Mouse (Mus musculus) hindbrain, embryonic 14.5 days (tissue): ENCODE measurements around the gene Pcnx3. TPM values are rescaled to one million over a fixed set of nuclear protein-coding genes. Genes with fewer than 3 reads are reported as not detected.

Experiments
- ATAC-seq: fragments of 200-750 bp; cut with Nextera tagmentation; 2 replicates; pipeline ENCODE4 v1.8.0; 2017; ENCODE audit warnings: moderate number of reproducible peaks, mild to moderate bottlenecking, moderate TSS enrichment, moderate library complexity; ENCODE audit not compliant: low FRiP score
- DNase-seq: peaks from one replicate; pipeline ENCODE4 v3.0.0-alpha.2; 2015; ENCODE audit warnings: low spot score
- H3K27ac ChIP-seq: fragments of 300-500 bp; sonication (generic); 2 replicates; pipeline ENCODE4 v1.5.1; 2014; ENCODE audit warnings: mild to moderate bottlenecking, moderate library complexity
- H3K27me3 ChIP-seq: fragments of 300-500 bp; sonication (generic); 2 replicates; pipeline ENCODE4 v1.6.1; 2014; ENCODE audit warnings: mild to moderate bottlenecking, low read length, mixed read lengths; ENCODE audit not compliant: control insufficient read depth, insufficient read depth
- H3K36me3 ChIP-seq: fragments of 300-500 bp; sonication (generic); replicated peaks from 2 replicates; pipeline ENCODE4 v1.6.1; 2014; ENCODE audit not compliant: control insufficient read depth, insufficient read depth
- H3K4me1 ChIP-seq: fragments of 300-500 bp; sonication (generic); replicated peaks from 2 replicates; pipeline ENCODE4 v1.6.1; 2014; ENCODE audit warnings: antibody characterized with exemption, low read length, mixed read lengths; ENCODE audit not compliant: control insufficient read depth, insufficient read depth
- H3K4me2 ChIP-seq: fragments of 300-500 bp; sonication (generic); replicated peaks from 2 replicates; pipeline ENCODE4 v1.6.1; 2014; ENCODE audit warnings: mild to moderate bottlenecking, moderate library complexity
- H3K4me3 ChIP-seq: fragments of 300-500 bp; sonication (generic); replicated peaks from 2 replicates; pipeline ENCODE4 v1.5.1; 2014; ENCODE audit warnings: mild to moderate bottlenecking, low read length
- H3K9ac ChIP-seq: fragments of 300-500 bp; sonication (generic); 2 replicates; pipeline ENCODE4 v1.6.1; 2014
- H3K9me3 ChIP-seq: fragments of 300-500 bp; sonication (generic); 2 replicates; pipeline ENCODE4 v1.6.1; 2016; ENCODE audit warnings: low read length; ENCODE audit not compliant: control insufficient read depth
- WGBS: fragments of 180-500 bp; shearing (Covaris S2); extraction: QIAGEN DNeasy Blood & Tissue Kit; methylation state at CpG from one replicate; pipeline ENCODE4 v1.1.7; 2014; 5-methylcytosine and 5-hydroxymethylcytosine counted together
- polyA plus RNA-seq: library from polyadenylated mRNA; unstranded; fragments of >200 nt; fragmentation: Nextera tagmentation; extraction: Ambion mirVana; gene quantifications from 2 replicates; pipeline ENCODE4 v1.2.1, GENCODE M21; 2014

Pcnx3 gene
- polyA plus RNA-seq, 1 experiment from 2014 or later, result 32.1 TPM

GRCm38 (mm10) chr19:5715793-5716688 lies 27.3 kb upstream of the Pcnx3 start:
- Histone ChIP-seq H3K4me1 (peaks cover 14% of the 10 kb centered on the region), H3K36me3 (peaks cover 77% of the 10 kb centered on the region), H3K27ac (no peak overlapping the region), H3K27me3 (no peaks in the 10 kb centered on the region), H3K4me2 (peak overlapping the region; percentile 42), H3K4me3 (peak overlapping the region; percentile 11; the same call in 1 of the 2 replicates), H3K9ac (peak overlapping the region; percentile 35), H3K9me3 (no peaks in the 10 kb centered on the region)
- ATAC-seq (peak; percentile 60; the same call in 1 of the 2 replicates), DNase-seq (peak; percentile 67)
- WGBS, result 19% methylated on average over 43 of the region's 43 CpGs

DNA sequence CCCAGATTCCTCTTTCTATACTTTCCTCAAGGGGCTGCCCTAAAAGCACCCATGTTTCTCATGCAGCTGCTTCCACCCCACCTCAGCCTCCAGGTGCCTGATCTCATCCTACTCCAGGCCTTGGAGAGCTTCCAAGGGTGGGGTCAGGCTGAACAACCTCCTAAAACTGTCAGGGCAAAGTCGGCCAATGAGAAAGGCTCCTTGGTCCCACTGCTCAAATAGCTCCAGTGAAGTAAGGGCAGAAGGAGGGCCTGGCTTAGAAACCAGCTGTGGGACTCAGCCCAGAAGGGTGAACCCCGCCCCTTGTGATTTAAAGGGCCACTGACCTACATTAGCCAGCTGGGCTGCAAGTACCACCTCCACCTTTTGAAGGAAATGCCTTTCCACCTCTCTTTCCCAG lies 25.0 kb upstream of the Pcnx3 start:
- Histone ChIP-seq H3K4me1 (peaks cover 14% of the 10 kb centered on the region), H3K27ac (no peak overlapping the region), H3K4me3 (no peak overlapping the region), H3K9ac (no peak overlapping the region), H3K4me2 (no peak overlapping the region), H3K27me3 (no peaks in the 10 kb centered on the region), H3K36me3 (peaks cover 76% of the 10 kb centered on the region), H3K9me3 (no peaks in the 10 kb centered on the region)
- DNase-seq, result no peak
- no peak for ATAC-seq
- 20% methylated on average over 2 of the region's 2 CpGs for WGBS

GRCm38 (mm10) chr19:5713255-5713654 lies 24.5 kb upstream of the Pcnx3 start:
- Histone ChIP-seq H3K27ac (no peak overlapping the region), H3K4me2 (no peak overlapping the region), H3K4me3 (no peak overlapping the region), H3K9me3 (no peaks in the 10 kb centered on the region), H3K9ac (no peak overlapping the region), H3K36me3 (peaks cover 76% of the 10 kb centered on the region), H3K27me3 (no peaks in the 10 kb centered on the region), H3K4me1 (peaks cover 14% of the 10 kb centered on the region)
- WGBS, result 86% methylated on average over 5 of the region's 5 CpGs
- ATAC-seq (no peak), DNase-seq (no peak)

DNA sequence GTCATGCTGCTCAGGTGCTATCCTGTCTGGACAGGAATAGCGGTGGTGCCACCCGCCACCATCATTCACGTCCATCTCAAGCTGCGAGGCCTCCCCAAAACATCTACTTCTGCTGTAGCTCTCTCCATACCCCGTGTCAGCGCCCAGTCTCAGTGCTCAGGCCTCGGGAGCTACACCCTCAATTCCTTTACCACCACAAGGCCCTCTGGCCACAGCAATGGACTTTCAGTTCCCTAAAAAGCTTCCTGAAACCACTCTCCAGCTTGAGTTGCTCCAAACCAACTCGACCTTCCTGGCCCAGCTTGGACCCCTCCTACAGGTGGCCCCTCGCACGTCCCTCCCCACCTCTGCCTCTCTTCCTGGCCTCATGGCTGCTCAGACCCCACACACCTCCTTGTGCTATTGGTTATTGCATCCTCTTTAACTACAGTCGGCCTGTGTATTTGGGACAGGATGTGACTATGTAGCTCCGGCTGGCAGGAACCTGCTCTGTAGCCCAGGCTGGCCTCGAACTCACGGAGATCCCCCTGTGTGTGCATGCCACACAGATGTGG lies 23.3 kb upstream of the Pcnx3 start:
- H3K4me3 ChIP-seq, result no peak overlapping the region
- no peaks in the 10 kb centered on the region for H3K9me3 ChIP-seq
- ATAC-seq (no peak), DNase-seq (no peak)
- H3K4me1 ChIP-seq, result peaks cover 11% of the 10 kb centered on the region
- no peak overlapping the region for H3K4me2 ChIP-seq
- H3K36me3 ChIP-seq, result peaks cover 77% of the 10 kb centered on the region
- no peak overlapping the region for H3K9ac ChIP-seq
- no peak overlapping the region for H3K27ac ChIP-seq
- H3K27me3 ChIP-seq, result no peaks in the 10 kb centered on the region
- WGBS, result 96% methylated on average over 14 of the region's 14 CpGs

- Histone ChIP-seq H3K9ac (no peak overlapping the region), H3K27ac (no peak overlapping the region), H3K4me1 (peaks cover 4% of the 10 kb centered on the region; the same call in 1 of the 2 replicates), H3K4me2 (no peak overlapping the region), H3K27me3 (no peaks in the 10 kb centered on the region), H3K36me3 (peaks cover 85% of the 10 kb centered on the region), H3K9me3 (no peaks in the 10 kb centered on the region), H3K4me3 (no peak overlapping the region)
- DNase-seq (no peak), ATAC-seq (no peak)
- whole genome bisulfite sequencing, result 8% methylated on average over 3 of the region's 3 CpGs
Measured at GRCm38 (mm10) chr19:5711218-5711617, 22.5 kb upstream of the Pcnx3 start.

- WGBS, result 74% methylated on average over 8 of the region's 8 CpGs
- no peak overlapping the region for H3K9ac ChIP-seq
- no peak overlapping the region for H3K4me3 ChIP-seq
- H3K4me2 ChIP-seq, result no peak overlapping the region
- no peaks in the 10 kb centered on the region for H3K27me3 ChIP-seq
- DNase-seq (no peak), ATAC-seq (no peak)
- no peaks in the 10 kb centered on the region for H3K4me1 ChIP-seq
- H3K27ac ChIP-seq, result no peak overlapping the region
- peaks cover 88% of the 10 kb centered on the region for H3K36me3 ChIP-seq
- H3K9me3 ChIP-seq, result no peaks in the 10 kb centered on the region
Measured at GRCm38 (mm10) chr19:5710581-5710980, 21.9 kb upstream of the Pcnx3 start.

DNA sequence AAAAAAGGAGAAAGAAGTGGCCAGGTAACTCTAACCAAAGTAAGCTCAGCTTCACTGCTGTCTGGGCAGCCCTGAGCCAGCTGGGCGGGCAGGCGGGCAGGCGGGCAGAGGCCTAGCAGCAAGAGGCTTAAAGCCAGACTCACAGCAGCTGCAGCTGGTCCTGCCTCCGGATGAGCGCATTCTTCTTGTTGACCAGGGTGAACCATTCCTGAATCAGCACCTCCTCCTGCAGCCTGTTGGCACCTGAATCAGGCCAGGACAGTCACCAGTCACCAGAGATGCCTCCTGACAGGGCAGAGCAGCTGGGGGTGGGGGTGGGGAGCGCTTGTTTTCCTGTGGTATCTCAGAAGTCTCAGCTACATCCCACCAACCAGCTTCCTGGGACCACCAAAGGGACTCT lies 21.4 kb upstream of the Pcnx3 start:
- H3K9ac ChIP-seq, result no peak overlapping the region
- DNase-seq (no peak), ATAC-seq (no peak)
- H3K27ac ChIP-seq, result no peak overlapping the region
- H3K36me3 ChIP-seq, result peaks cover 85% of the 10 kb centered on the region
- H3K9me3 ChIP-seq, result no peaks in the 10 kb centered on the region
- H3K4me1 ChIP-seq, result no peaks in the 10 kb centered on the region
- 82% methylated on average over 6 of the region's 6 CpGs for WGBS
- no peak overlapping the region for H3K4me3 ChIP-seq
- H3K4me2 ChIP-seq, result no peak overlapping the region
- no peaks in the 10 kb centered on the region for H3K27me3 ChIP-seq

DNA sequence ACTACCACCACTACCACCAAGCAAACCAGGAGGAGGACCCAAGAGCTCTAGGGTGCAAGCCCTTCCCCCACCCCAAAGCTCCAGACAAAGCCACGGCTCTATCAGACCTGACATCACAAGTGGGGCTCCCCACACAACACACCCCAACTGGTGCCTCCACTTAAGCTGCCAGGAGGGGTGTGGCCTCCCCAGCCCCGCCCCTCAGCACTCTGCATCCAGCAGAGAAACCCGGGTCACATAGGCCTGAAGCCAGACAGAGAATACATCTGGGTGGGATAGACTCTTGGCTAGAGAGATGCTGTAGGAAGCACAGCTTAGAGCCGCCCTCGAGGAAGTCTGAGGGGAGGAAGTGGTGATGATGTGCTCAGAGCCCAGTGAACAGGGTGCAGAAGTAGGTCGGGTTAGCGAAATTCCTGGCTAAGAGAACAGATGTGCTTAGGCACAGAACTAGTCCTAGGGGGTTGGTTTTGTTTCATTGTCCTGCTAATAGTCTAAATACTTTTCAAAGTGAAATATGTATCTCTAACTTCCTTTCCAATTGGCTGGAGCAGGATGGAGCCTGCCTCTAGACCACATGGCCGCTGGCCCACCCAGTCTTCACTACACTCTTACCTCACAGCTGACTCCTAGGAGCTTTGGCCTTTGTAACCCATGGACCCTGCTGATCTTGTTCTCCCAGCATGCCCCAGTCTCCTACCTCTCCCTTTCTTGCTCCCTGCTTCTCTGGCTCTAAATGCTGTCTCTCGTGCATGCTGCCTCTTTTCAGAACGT lies 16.3 kb upstream of the Pcnx3 start:
- DNase-seq, result no peak
- 52% methylated on average over 10 of the region's 10 CpGs for WGBS

More for the DNA sequence above, 16.3 kb upstream of the Pcnx3 start:
- Histone ChIP-seq H3K4me2 (no peak overlapping the region), H3K4me3 (no peak overlapping the region), H3K4me1 (no peaks in the 10 kb centered on the region), H3K9ac (no peak overlapping the region), H3K27ac (no peak overlapping the region), H3K9me3 (no peaks in the 10 kb centered on the region), H3K27me3 (no peaks in the 10 kb centered on the region), H3K36me3 (peaks cover 79% of the 10 kb centered on the region)
- ATAC-seq, result 0 out of 2 replicates have a peak, but pooled peaks have one; percentile 21
